Mouse (Mus musculus): ENCODE measurements around the gene Mup2. TPM values are rescaled to one million over a fixed set of nuclear protein-coding genes. Genes with fewer than 3 reads are reported as not detected.

The Mup2 gene
- 1 to 10 TPM in 1 of 2 experiments, under 1 TPM in 1; 0.27 to 1.2 TPM for polyA plus RNA-seq (2017; shearing (Covaris generic))

DNA sequence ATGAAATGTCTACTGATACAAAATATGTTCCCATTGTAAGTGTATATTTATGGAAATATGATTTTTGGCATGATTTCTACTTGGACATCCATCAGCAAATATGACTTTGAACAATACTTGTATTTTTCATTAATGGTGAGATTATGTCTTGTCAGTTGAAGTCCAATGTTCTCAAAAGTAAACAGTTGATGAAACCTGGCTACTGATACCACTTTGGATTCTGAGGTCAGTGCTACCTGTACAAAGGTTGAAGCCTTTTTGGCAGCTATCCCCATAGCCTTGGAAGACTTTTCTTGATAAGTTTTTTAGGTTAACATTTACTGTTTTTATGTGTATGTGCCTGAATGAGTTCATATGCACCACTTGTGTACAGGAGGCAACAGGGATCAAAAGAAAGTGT is at the start of gene Mup2:
Gene Mup2 (minus strand): TSS at position 101 of the 400 bp plus-strand sequence.

Other genes starting within 250 kb of the Mup2 start
- gene Slc46a2, start 239.2 kb downstream of the Mup2 start, polyA plus RNA-seq (2017; shearing (Covaris generic)), result under 1 TPM; 0.18 to 0.51 TPM
- not detected for gene Mup4, start 193.6 kb downstream of the Mup2 start, polyA plus RNA-seq (2017; shearing (Covaris generic))
- not detected for gene Mup6, start 190.0 kb downstream of the Mup2 start, polyA plus RNA-seq (2017; shearing (Covaris generic))
- gene Mup7, start 83.8 kb downstream of the Mup2 start, polyA plus RNA-seq (2017; shearing (Covaris generic)), result under 1 TPM in 1 of 2 experiments, not detected in 1; 0.82 TPM
- gene Mup8, start 68.3 kb upstream of the Mup2 start, polyA plus RNA-seq (2017; shearing (Covaris generic)), result not detected

Measured in inflammation-experienced regulatory T-cells (primary cell).